Mouse (Mus musculus) induced T-regulatory cell, adult 2 months (primary cell): ENCODE measurements around the gene Rock2.
A peak's percentile ranks its signal among the peaks of the same experiment; 100 is the strongest.

Experiments
- DNase-seq: peaks from one replicate; pipeline ENCODE4 v3.0.0-alpha.2; 2012; ENCODE audit warnings: low read depth

Gene Rock2

GRCm38 (mm10) chr12:16894396-16895220 lies at the start of gene Rock2:
Rock2 (plus strand) TSS chr12:16894895.
- DNase-seq = peak; percentile 89

- DNase-seq = no peak
Measured at GRCm38 (mm10) chr12:16847204-16847792, 47.4 kb upstream of the Rock2 start.

GRCm38 (mm10) chr12:16848501-16848900 lies 46.2 kb upstream of the Rock2 start:
- no peak for DNase-seq

GRCm38 (mm10) chr12:16849821-16850220 lies 44.9 kb upstream of the Rock2 start:
- no peak for DNase-seq

GRCm38 (mm10) chr12:16850431-16851375 lies 44.0 kb upstream of the Rock2 start:
- no peak for DNase-seq

GRCm38 (mm10) chr12:16853431-16854165 lies 41.1 kb upstream of the Rock2 start:
- no peak for DNase-seq

- no peak for DNase-seq
Measured at GRCm38 (mm10) chr12:16855632-16856305, 38.9 kb upstream of the Rock2 start.

GRCm38 (mm10) chr12:16856306-16856679 lies 38.4 kb upstream of the Rock2 start:
- DNase-seq = no peak

- peak; percentile 20 for DNase-seq
Measured at GRCm38 (mm10) chr12:16858081-16858480, 36.6 kb upstream of the Rock2 start.

GRCm38 (mm10) chr12:16859781-16860180 lies 34.9 kb upstream of the Rock2 start:
- DNase-seq = no peak

- no peak for DNase-seq
Measured at GRCm38 (mm10) chr12:16860533-16860932, 34.2 kb upstream of the Rock2 start.

GRCm38 (mm10) chr12:16860961-16861360 lies 33.7 kb upstream of the Rock2 start:
- DNase-seq = no peak

- DNase-seq = no peak
Measured at GRCm38 (mm10) chr12:16864477-16864876, 30.2 kb upstream of the Rock2 start.

- no peak for DNase-seq
Measured at GRCm38 (mm10) chr12:16865871-16866270, 28.8 kb upstream of the Rock2 start.

- no peak for DNase-seq
Measured at GRCm38 (mm10) chr12:16866460-16866859, 28.2 kb upstream of the Rock2 start.

GRCm38 (mm10) chr12:16867306-16867705 lies 27.4 kb upstream of the Rock2 start:
- DNase-seq = no peak

GRCm38 (mm10) chr12:16868618-16869017 lies 26.1 kb upstream of the Rock2 start:
- DNase-seq = no peak

- DNase-seq = no peak
Measured at GRCm38 (mm10) chr12:16869091-16869778, 25.5 kb upstream of the Rock2 start.

- DNase-seq = no peak
Measured at GRCm38 (mm10) chr12:16869870-16870404, 24.8 kb upstream of the Rock2 start.

- peak; percentile 30 for DNase-seq
Measured at GRCm38 (mm10) chr12:16870405-16871068, 24.2 kb upstream of the Rock2 start.
